Mouse (Mus musculus): Measurements from ENCODE around the gene Dop1b.

DNA sequence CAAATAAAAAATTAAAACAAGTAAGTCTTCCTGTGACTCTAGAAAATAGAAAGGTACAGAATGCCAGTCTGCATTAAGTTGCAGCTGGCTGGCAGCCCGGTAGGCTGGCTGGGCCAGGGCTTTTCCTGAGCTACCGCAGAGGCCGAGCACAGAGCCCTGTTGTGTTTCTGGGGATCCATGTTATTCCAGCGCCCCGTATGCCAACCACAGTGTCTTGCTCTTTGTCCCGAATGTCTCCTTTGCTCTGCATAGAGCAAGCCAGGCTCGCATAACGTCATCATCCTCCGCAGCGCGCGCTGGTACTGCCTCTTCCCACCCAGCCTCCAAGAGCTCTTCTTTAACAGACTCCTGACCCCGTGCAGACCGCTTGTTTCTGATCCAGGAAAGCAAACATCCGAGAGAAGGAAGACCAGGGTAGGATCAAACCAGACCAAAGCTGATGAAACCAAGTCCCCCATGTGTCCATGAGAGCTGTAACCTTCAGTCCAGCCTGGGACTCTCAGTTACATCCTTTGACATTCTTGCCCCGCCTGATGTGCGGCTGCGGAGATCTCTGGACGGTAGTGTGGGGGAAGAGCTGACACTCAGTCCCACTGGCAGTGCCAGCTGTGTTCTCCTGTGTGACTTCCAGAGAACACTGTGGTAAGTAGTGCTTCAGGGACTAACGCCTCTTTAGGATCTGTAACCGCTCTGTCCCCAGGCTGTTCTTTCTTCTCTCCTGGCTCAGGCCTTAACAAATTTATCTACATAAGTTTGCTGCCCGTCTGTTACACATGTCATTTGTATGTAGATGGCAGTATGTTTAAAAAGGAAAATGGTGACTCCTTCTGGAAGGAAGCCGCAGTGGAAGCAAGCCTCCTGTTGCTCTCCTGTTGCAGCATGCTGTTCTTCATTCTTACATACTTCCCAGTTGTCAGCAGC lies 18.4 kb downstream of the Dop1b start:
- no peak for TF ChIP-seq CTCF (IDR thresholded peaks at IDR 0.05; ENCODE audit: extremely low read depth, insufficient read depth, insufficient read length, insufficient replicate concordance)
- no peak for TF ChIP-seq POLR2A (IDR thresholded peaks at IDR 0.05; ENCODE audit: low read depth, low read length)

Measured in spleen, adult 2 months (tissue).